Mouse (Mus musculus): ENCODE data around the gene Eed.
A peak's percentile ranks its signal among the peaks of the same experiment; 100 is the strongest.

Gene Eed

DNA sequence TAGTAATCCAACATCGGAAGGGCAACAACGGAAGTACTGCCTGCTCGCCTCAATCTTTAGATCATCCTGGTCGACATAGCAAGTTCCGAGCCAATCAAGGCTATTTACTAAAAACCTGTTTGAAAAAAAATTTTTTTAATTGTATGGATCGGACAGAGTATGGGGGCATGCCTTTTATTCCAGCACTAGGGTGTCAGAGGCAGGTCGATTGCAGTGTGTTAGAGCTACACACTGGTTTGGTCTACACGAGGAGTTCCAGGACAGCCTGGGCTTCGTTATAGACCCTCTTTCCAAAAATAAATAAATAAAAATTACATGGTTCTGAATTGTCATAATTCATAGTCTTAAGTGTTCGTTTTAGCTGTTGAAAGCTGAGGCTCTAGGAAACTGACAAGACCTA, 774 bp upstream of the Eed start:
- DNase-seq (ENCODE audit: low spot score), result no peak

GRCm38 (mm10) chr7:89980133-89980484, 674 bp downstream of the Eed start:
- no peak for DNase-seq (ENCODE audit: low spot score)

DNA sequence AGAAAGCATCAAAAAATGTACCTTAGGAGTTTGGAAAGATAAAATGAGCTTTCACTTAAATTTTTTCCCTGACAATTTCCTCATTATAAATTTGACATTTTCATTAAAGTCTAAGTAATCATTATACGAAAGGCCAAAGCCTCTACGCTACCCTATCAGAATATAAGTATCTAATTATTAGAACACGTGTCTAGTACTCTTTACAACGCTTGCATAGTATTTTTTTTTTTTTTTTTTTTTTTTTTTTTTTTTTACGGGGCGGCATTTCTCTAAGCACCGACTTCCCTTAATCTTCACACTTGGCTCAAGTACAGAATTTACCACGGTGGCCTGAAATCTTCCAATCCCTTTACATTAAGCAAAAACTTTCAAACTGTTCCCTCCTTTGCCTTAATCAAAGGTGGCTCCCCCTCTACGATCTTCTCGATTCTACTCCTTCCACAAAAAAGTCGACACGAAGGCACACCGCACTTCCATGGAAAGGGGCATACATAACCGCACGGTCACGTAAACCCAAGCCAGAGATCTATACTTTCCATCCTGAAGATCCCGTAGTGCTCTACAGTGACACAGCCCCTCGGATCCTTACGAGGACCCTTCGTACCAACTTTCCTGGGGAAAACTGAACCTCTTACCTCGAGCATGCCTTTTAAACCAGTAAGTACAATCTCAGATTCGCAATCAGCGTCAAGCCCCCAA, 1.2 kb downstream of the Eed start:
- DNase-seq (ENCODE audit: low spot score), result no peak

- DNase-seq (ENCODE audit: low spot score), result no peak
Observed at GRCm38 (mm10) chr7:89976796-89977195, 4.0 kb downstream of the Eed start.

DNA sequence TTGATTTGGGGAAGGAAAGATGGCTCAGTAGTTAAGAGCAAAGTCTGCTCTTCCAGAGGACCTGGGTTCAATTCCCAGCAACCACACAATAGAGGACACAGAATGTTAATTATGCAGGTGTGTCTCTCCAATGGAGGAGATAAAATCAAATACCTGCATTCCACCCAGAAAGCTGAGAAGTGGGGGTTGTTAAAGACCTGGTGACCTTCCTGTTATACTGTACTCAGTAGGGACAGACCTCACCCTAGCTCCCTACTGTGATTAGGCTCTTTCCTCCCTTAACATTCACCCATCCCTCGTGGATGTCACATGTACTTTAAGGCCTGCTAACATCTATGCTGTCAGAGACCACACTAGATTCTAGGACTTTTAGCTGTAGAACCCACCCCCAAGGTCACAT, 5.2 kb downstream of the Eed start:
- no peak for DNase-seq (ENCODE audit: low spot score)

- DNase-seq (ENCODE audit: low spot score), result no peak
Observed at GRCm38 (mm10) chr7:89967235-89967634, 13.5 kb downstream of the Eed start.

DNA sequence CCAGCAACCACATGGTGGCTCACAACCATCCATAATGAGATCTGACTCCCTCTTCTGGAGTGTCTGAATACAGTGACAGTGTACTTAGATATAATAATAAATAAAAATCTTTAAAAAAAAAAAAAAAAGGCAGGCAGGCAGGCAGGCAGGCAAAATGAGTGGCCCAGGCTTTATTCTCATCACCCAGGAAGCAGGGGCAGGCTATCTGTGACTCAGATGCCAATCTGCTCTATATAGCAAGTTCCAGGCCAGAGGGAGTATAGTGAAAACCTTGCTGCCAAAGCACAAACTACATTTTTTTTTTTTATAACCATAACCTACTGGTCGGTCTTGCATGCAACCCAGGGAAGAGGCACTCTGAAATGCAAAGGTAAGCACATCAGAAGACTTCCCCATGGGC, 14.0 kb downstream of the Eed start:
- no peak for DNase-seq (ENCODE audit: low spot score)

DNA sequence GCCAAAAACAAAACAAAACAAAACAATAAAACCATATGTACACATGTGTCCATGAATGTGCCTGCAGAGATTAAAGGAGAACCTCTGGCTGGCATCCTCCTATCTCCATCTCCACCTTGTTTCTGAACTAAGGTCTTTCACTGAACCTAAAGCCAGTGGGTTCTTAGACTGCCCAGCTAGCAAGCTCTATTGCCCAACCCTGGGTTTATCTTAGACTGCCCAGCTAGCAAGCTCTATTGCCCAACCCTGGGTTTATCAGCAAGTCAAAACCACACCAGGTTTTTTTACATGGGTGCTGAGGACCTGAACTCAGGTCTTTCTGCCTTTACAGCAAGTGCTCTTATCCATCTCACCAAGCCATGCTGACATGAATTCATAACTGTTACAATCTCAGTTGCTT, 17.6 kb downstream of the Eed start:
- DNase-seq (ENCODE audit: low spot score), result no peak

- DNase-seq (ENCODE audit: low spot score), result no peak
Observed at GRCm38 (mm10) chr7:89957300-89957699, 23.5 kb downstream of the Eed start.

DNA sequence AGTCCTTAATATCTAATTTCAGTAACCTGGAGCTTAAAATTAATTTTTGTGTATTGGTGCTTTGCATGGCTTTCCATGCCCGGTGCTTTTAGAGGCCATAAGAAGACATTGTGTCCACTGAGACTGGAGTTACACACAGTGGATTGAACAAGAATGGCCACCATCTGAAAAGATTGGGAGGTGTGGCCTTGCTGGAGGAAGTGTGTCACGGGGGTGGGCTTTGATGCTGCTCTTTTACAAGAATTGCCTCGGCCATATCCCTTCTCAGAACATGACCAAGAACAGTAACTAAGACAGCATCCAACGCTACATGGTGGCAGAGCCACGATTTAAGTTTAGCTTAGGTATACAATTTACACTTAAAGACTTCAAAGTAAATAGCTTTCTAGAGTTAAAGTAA, 26.5 kb downstream of the Eed start:
- DNase-seq (ENCODE audit: low spot score), result no peak

DNA sequence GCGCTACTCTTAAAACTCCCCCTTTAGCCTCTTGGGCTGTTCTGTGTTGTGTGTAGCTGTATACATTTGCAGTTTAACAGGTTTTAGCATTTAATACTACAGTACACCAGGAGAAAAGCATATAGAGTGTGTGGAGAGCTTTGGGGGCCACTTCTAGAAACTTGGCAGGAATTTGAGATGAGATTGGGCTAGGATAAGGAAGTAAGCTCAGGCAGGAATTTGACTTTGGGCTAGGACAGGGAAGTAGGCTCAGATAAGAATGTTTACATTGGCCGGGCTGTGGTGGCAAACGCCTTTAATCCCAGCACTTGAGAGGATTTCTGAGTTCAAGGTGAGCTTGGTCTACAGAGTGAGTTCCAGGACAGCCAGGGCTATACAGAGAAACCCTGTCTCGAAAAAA, 31.4 kb downstream of the Eed start:
- no peak for DNase-seq (ENCODE audit: low spot score)

- no peak for DNase-seq (ENCODE audit: low spot score)
Observed at GRCm38 (mm10) chr7:89948026-89948425, 32.8 kb downstream of the Eed start.

- DNase-seq (ENCODE audit: low spot score), result peak; percentile 97
Observed at GRCm38 (mm10) chr7:89940571-89941463, 40.0 kb downstream of the Eed start, which contains the start of gene Hikeshi. Hikeshi (minus strand) TSS chr7:89941204.

DNA sequence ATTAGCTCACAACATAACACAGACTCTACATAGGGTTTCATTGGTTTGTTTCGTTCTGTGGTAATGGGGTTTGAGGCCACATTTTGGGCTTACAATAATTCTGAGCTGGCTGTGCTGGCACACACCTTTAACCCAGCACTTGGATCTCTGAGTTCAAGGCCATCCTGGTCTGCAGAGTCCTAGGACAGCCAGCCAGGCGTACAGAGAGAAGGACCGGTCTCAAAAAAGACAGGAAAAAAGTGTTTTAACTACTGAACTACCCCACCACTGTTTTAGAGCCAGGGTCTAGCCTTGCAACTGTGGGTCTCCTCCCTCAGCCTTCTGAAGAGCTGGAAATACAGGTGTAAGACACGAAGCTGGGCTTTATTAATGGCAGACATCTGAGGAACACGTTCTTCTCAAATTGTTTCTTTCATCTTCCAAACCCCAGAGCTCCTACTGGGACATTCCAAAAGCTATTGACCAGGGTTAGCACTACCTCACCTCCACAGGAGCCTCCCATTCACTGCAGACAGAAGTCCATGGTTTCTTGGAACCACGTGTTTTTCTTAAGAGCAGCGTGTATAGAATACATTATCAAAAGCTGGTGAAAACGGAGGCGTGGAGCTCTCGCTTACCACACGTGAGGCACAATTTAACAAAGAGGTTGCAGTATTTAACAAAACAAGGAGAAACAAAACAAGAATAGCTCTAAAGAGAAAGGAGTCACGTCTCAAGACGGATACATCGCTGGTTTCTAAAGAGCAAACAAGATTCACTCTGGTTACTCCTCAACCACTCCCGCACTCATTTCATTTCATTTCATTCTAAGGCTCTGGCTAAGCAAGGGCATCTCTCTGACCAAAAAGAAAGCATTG, 41.1 kb downstream of the Eed start:
- DNase-seq (ENCODE audit: low spot score), result no peak

DNA sequence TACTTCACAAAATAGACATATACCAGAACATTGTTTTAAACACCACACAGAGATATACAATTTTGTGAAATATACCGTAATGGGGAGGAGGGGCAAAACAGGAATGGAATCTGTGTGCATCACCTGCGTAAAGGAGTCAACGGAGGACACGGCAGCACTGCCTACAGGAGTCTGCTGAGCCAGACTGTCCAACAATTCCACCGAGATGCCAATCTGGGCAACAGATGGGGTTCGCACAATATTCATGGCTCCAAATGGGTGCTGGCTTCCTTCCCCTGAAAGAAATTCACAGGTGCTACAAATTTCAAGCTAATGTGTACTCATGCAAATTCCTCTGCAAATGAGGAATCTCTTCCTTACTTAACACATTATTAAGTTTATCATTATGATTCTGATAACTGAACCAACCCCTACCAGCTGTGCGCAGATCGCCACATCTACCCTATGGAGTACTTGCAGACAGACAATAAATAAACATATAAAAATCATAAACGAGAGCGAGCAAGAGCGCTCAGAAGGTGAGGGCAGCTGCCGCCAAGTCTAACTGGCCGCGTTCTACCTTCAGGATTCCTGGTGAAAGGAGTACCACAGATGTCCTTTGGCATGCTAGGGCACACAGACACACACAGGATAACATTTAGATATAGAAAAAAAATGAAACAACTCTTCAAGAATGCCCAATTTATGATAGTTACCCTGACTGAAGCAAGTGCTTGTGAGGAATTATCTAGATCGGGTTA, 57.2 kb downstream of the Eed start:
- DNase-seq (ENCODE audit: low spot score), result no peak

- no peak for DNase-seq (ENCODE audit: low spot score)
Observed at GRCm38 (mm10) chr7:89917776-89918175, 63.0 kb downstream of the Eed start.

- no peak for DNase-seq (ENCODE audit: low spot score)
Observed at GRCm38 (mm10) chr7:89916711-89917110, 64.1 kb downstream of the Eed start.

DNA sequence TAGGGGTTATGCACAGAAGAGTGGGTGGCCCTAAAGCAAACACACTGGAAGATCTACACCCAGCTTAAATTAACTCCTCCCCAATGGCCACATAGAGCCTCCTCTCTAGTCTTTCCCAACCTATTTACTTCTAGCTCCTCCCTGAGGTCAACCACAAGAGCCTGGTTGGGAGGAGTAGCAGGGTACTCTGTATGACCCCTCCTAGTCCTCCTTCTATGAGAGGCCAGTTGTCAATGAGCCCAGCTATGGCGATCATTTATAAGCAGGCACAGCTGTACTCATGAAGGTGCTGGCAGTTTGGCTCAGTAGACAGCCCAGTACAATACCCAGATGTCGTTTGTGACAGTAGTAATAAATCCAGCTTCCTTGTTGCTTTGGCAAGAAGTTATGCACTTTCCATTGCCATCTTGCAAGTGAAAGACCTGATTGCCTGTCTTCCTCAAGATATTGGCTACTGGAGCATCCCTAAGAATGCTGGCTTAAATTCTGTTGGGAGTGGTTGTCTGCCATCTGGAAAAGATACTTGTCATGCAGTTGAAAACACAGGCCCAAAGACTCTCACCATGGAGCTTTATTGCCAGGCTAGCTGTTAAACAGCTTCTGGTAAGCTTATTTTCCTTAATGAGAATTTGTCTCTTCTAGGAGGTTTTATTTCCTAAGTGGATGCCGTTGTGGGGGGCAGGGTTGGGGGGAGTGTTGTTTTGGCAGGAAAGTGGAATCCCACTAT, 67.2 kb downstream of the Eed start:
- DNase-seq (ENCODE audit: low spot score), result no peak

DNA sequence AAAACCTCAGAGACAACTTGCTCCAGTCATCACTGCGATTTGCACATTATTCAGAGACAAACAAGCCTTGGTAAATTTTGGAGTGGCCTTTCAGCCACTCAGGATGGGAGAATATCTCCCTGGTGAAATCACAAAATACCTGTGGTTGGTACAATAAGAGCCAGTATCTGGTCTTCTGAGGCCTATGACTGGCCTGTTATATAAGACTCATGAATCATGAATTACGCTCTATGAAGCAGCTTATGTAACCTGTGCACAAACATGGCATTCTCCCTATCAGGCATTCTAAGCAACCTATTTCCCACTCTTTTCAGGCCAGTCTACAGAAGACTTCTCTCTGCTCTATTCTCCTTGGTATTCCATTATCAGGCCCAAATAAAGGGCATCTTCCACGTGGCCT, 68.4 kb downstream of the Eed start:
- no peak for DNase-seq (ENCODE audit: low spot score)

- no peak for DNase-seq (ENCODE audit: low spot score)
Observed at GRCm38 (mm10) chr7:89909711-89910110, 71.1 kb downstream of the Eed start.

Measured in testis, postnatal 14 days (tissue).